Mouse (Mus musculus): ENCODE measurements at regions not wholly inside any gene's neighbourhood (a gene's known extent, or its start where the extent isn't known, plus 50 kb on each side); places are given as distances from the start of the nearest gene placed in this dataset.
A peak's percentile ranks its signal among the peaks of the same experiment; 100 is the strongest.

DNA sequence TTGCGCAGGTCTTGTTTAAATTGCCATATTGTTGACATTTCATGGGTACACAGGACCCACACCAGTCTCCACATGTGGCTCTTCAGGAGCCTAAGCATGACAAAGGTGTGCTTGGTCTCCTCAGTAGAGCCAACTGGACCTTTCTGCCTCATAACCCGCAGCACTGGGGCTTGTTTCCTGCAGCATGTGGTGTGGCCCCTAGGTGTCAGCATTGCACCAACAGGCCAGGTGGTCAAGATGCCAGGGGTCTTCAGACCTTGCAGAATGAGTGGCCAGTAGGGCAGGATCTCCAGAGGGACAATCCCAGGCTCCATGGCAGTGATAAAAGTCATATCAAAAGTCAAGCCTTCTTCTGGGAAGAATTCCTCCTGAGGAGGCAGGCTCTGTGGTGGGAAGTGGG lies 121.8 kb upstream of the Adamts16 start:
- H3K4me3 ChIP-seq (ENCODE audit: low read depth, low read length), result no peak overlapping the region
- H3K9ac ChIP-seq (replicated peaks; ENCODE audit: low read length, poor library complexity, severe bottlenecking), result no peak overlapping the region
- H3K36me3 ChIP-seq (ENCODE audit: insufficient read depth, low read length), result no peaks in the 10 kb centered on the region
- peak; percentile 57 for TF ChIP-seq CTCF (IDR thresholded peaks at IDR 0.05)
- H3K4me2 ChIP-seq (ENCODE audit: low read depth, low read length, poor library complexity, severe bottlenecking), result no peak overlapping the region
- H3K27ac ChIP-seq (ENCODE audit: low read depth, low read length), result no peak overlapping the region
- no peaks in the 10 kb centered on the region for H3K9me3 ChIP-seq (ENCODE audit: low read length)
- DNase-seq (ENCODE audit: low spot score), result no peak
- 73% methylated on average over 2 of the region's 2 CpGs for WGBS
- H3K4me1 ChIP-seq (ENCODE audit: insufficient read depth, low read length), result no peaks in the 10 kb centered on the region
- no peaks in the 10 kb centered on the region for H3K27me3 ChIP-seq (ENCODE audit: insufficient read depth, low read length)
- no peak for ATAC-seq (ENCODE audit: low FRiP score)

- Histone ChIP-seq H3K4me1 (ENCODE audit: insufficient read depth, low read length) (no peaks in the 10 kb centered on the region), H3K27ac (ENCODE audit: low read depth, low read length) (no peak overlapping the region), H3K27me3 (ENCODE audit: insufficient read depth, low read length) (no peaks in the 10 kb centered on the region), H3K36me3 (ENCODE audit: insufficient read depth, low read length) (no peaks in the 10 kb centered on the region), H3K4me2 (ENCODE audit: low read depth, low read length, poor library complexity, severe bottlenecking) (no peak overlapping the region), H3K9ac (replicated peaks; ENCODE audit: low read length, poor library complexity, severe bottlenecking) (no peak overlapping the region), H3K4me3 (ENCODE audit: low read depth, low read length) (no peak overlapping the region), H3K9me3 (ENCODE audit: low read length) (no peaks in the 10 kb centered on the region)
- ATAC-seq (ENCODE audit: low FRiP score), result no peak
- DNase-seq (ENCODE audit: low spot score), result no peak
- 75% methylated on average over 7 of the region's 7 CpGs for WGBS
- TF ChIP-seq CTCF (IDR thresholded peaks at IDR 0.05), result no peak
These were observed 92.9 kb upstream of the Adamts16 start for GRCm38 (mm10) chr13:70934309-70935037.

GRCm38 (mm10) chr13:70913834-70914233 lies 72.2 kb upstream of the Adamts16 start:
- H3K4me1 ChIP-seq (ENCODE audit: insufficient read depth, low read length), result no peaks in the 10 kb centered on the region
- no peak for DNase-seq (ENCODE audit: low spot score)
- TF ChIP-seq CTCF (IDR thresholded peaks at IDR 0.05), result no peak
- no peak overlapping the region for H3K27ac ChIP-seq (ENCODE audit: low read depth, low read length)
- H3K9ac ChIP-seq (replicated peaks; ENCODE audit: low read length, poor library complexity, severe bottlenecking), result no peak overlapping the region
- no peak overlapping the region for H3K4me2 ChIP-seq (ENCODE audit: low read depth, low read length, poor library complexity, severe bottlenecking)
- no peak for ATAC-seq (ENCODE audit: low FRiP score)
- H3K9me3 ChIP-seq (ENCODE audit: low read length), result no peaks in the 10 kb centered on the region
- WGBS, result 91% methylated on average over 1 of the region's 1 CpGs
- no peaks in the 10 kb centered on the region for H3K36me3 ChIP-seq (ENCODE audit: insufficient read depth, low read length)
- H3K27me3 ChIP-seq (ENCODE audit: insufficient read depth, low read length), result no peaks in the 10 kb centered on the region
- H3K4me3 ChIP-seq (ENCODE audit: low read depth, low read length), result no peak overlapping the region

- Histone ChIP-seq H3K27ac (ENCODE audit: low read depth, low read length) (no peak overlapping the region), H3K27me3 (ENCODE audit: insufficient read depth, low read length) (no peaks in the 10 kb centered on the region), H3K4me3 (ENCODE audit: low read depth, low read length) (no peak overlapping the region), H3K9me3 (ENCODE audit: low read length) (no peaks in the 10 kb centered on the region), H3K36me3 (ENCODE audit: insufficient read depth, low read length) (no peaks in the 10 kb centered on the region), H3K4me1 (ENCODE audit: insufficient read depth, low read length) (no peaks in the 10 kb centered on the region), H3K9ac (replicated peaks; ENCODE audit: low read length, poor library complexity, severe bottlenecking) (no peak overlapping the region), H3K4me2 (ENCODE audit: low read depth, low read length, poor library complexity, severe bottlenecking) (no peak overlapping the region)
- no peak for ATAC-seq (ENCODE audit: low FRiP score)
- TF ChIP-seq CTCF (IDR thresholded peaks at IDR 0.05), result no peak
- DNase-seq (ENCODE audit: low spot score), result no peak
These were observed 69.3 kb upstream of the Adamts16 start for GRCm38 (mm10) chr13:70910934-70911333.

DNA sequence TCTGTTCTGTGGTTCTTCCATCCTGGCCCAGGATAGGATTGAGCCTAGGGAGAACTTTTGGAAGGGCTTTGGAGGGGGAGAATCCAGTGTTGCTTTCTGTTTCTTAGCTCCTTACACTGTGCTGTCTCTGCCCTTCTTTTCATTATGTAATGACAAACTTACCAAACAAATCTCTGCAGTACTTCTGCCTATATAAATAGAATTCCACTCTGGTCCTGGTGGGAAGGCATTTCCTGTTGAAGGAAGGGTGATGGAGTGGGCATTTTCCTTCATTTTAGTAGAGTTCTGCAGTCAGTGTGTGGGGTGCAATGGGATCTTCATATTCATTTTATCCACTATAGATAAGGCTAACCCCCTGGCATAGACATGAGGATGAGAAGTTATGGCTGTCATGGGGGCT lies 63.2 kb upstream of the Adamts16 start:
- no peaks in the 10 kb centered on the region for H3K9me3 ChIP-seq (ENCODE audit: low read length)
- H3K27ac ChIP-seq (ENCODE audit: low read depth, low read length), result no peak overlapping the region
- peaks cover 3% of the 10 kb centered on the region; the same call in 1 of the 2 replicates for H3K4me1 ChIP-seq (ENCODE audit: insufficient read depth, low read length)
- no peak for TF ChIP-seq CTCF (IDR thresholded peaks at IDR 0.05)
- ATAC-seq (ENCODE audit: low FRiP score) (no peak), DNase-seq (ENCODE audit: low spot score) (no peak)
- no peak overlapping the region for H3K4me2 ChIP-seq (ENCODE audit: low read depth, low read length, poor library complexity, severe bottlenecking)
- no peak overlapping the region for H3K9ac ChIP-seq (replicated peaks; ENCODE audit: low read length, poor library complexity, severe bottlenecking)
- no peak overlapping the region for H3K4me3 ChIP-seq (ENCODE audit: low read depth, low read length)
- H3K27me3 ChIP-seq (ENCODE audit: insufficient read depth, low read length), result no peaks in the 10 kb centered on the region
- H3K36me3 ChIP-seq (ENCODE audit: insufficient read depth, low read length), result no peaks in the 10 kb centered on the region

GRCm38 (mm10) chr13:70903831-70904230 lies 62.2 kb upstream of the Adamts16 start:
- H3K4me3 ChIP-seq (ENCODE audit: low read depth, low read length), result no peak overlapping the region
- H3K27ac ChIP-seq (ENCODE audit: low read depth, low read length), result no peak overlapping the region
- no peak for DNase-seq (ENCODE audit: low spot score)
- H3K27me3 ChIP-seq (ENCODE audit: insufficient read depth, low read length), result no peaks in the 10 kb centered on the region
- H3K4me2 ChIP-seq (ENCODE audit: low read depth, low read length, poor library complexity, severe bottlenecking), result no peak overlapping the region
- 50% methylated on average over 8 of the region's 8 CpGs for WGBS
- no peaks in the 10 kb centered on the region for H3K36me3 ChIP-seq (ENCODE audit: insufficient read depth, low read length)
- H3K4me1 ChIP-seq (ENCODE audit: insufficient read depth, low read length), result peaks cover 3% of the 10 kb centered on the region; the same call in 1 of the 2 replicates
- TF ChIP-seq CTCF (IDR thresholded peaks at IDR 0.05), result no peak
- H3K9me3 ChIP-seq (ENCODE audit: low read length), result no peaks in the 10 kb centered on the region
- H3K9ac ChIP-seq (replicated peaks; ENCODE audit: low read length, poor library complexity, severe bottlenecking), result no peak overlapping the region
- ATAC-seq (ENCODE audit: low FRiP score), result no peak

All from midbrain, postnatal 0 days (tissue).